Mouse (Mus musculus) right cerebral cortex, postnatal 25 days (tissue): ENCODE measurements around the gene Cradd.

Experiments
- DNase-seq: peaks from one replicate; pipeline ENCODE4 v3.0.0; 2022

Cradd gene

DNA sequence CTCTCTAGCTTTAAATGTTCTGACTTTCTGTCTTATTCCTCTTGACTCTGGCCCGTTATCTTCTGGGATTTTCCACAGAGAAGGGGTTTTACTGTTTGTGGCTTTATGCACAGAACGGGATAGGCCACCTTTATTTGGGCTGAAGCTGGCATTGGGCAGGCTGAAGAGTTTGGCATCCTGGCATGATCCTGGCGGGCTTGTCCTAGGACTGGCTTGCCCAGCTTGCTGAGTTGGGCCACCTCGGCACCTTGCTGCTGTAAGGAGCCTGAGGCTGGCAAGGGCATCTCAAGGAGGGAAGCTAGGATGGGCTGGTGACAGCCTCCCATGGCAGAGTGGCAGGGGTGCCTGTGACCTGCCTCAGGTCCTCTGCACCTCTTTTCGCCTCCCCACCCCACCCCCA is 55.6 kb downstream of the Cradd start:
- no peak for DNase-seq

DNA sequence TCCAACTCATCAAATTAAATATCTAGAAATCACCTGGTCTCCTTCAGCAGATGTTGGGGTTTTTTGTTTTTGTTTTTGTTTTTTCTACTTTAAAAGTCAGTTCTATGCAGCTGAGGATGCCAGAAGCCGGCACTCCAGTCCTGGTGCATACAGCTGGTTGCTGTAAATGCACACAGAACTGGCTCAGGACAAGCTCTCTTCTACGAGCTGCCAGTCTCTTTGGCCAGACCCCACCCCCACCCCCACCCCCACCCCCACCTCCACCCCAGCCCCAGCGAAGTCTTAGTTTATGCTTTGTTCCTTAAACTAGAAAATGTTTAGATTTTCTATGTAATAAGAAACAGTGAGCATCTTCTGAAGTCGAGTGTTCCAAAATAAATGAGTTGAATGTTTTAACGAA is 57.0 kb downstream of the Cradd start:
- DNase-seq = no peak

DNA sequence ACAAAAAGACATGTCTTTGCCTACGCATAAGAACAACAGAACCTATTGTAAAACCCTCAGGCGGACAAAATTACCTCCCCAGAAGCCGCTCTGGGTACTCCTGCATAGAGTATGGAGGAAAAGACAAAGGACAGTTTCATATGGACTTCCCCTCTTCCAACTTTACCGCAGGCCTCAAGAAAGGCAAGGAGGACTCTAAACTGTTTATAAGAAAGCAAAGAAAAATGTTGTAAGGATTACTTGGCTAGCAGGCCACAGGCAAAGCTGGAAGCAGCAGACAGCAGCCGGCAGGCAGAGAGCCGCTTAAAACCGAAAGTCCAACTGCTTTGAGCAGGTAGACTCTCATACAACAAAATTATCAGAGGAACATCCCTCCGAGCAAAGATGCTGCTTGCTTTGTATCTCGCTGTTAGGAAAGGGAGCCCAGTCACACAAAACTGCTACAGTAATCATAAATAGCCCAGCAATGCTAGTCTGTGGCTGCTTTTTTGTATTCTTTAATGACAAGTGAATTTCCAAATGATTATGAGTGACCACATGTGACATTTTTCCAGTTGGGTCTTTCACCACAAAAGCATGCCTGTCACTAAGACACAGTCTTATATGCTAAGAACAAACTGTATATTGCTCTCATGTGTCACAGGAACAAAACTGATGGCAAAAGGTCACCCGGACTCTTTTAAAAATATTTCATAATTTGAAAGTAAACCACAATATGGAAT is 57.7 kb downstream of the Cradd start:
- peak; percentile 16 for DNase-seq

DNA sequence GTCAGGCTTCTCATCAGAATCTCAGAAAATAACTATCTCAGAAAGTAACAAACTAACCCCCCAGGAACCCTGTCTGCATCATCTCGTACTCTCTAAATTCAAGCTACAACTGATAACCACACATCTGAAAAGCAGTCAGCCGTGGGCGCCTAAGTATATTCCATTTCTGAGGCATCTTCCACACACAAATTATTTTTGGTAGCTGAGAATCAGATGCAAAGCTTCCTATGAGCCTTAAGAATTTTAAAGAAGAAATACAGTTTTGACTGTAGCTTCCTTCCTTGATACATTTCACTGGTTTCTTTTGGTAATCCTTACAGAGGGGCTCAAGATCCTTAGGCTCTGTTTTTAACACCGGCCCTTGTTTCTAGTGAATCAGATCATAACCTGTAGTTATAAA is 58.4 kb downstream of the Cradd start:
- no peak for DNase-seq

DNA sequence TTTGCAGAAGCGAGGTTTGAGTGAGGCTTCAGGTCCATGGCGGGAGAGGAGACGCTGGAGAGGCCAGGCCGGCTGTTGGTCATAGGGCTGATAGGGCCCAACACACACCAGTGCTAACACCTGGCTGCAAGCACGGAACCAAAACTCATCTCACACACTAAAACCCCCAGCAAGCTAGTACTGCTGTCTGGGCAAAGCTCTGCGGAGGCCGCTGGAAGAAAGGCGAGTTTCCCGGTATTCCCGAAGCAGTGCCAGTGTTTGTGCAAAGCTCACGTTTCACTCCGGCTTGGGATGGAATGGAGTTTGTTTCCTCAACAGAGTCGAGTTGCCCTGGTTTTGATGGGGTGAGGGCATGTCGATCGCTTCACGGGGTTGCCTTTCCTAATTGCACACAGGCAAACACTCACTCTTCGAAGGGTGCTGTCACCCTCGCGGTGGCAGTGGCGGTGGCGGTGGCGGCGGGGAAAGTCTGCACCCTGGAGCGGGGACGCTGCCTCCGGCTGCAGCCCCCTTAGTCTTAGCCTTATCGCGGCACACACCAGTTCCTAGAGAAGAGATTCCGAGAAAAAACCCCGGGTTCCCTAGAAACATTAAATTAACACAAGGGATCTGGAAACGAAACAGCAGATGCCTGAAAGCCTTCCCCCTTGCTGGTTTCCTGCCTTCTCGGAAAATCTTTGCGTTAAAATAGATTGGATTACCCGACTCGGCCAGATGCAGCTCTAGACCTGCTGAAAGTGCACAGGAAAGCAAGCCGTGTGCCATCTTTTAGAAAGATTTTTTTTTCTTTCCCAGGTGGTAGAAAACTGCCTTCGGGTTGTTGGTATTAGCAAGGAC is 59.2 kb downstream of the Cradd start:
- DNase-seq = peak; percentile 57

DNA sequence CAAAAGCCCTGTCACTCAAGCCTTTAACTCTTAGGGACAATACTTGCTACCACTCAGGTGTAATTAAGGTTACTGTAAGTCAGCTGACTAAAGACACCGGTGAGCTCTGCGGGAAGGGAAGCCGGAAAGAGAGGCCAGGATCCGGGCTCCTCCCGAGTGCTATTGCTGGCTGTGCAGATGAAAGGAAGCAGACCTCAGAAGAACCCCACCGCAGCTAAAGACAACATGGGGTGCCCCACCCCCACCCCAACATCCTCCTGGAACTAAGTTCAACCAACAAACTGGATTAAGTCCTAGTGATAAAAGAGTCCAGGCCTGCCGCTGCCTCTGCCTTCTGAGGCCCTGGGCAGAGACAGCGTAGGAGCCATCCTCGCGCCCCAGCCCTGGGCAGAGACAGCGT is 61.5 kb downstream of the Cradd start:
- DNase-seq = no peak

DNA sequence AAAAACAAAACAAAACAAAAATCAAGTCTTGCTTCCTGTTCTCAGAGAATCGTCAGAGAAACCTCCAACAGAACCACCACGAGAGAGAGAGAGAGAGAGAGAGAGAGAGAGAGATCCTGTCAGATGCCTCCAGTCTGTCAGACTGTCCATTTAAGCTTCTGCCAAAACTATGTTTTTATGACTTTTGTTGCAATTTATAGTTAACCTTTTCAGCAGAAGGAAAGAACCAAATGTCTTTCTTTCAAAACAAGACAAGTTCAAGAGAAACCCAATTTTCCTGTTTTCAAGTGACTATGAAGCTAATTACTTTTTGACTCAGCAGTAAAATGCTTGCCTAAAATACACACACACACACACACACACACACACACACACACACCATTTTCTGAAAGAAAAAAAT is 62.7 kb downstream of the Cradd start:
- DNase-seq = no peak

DNA sequence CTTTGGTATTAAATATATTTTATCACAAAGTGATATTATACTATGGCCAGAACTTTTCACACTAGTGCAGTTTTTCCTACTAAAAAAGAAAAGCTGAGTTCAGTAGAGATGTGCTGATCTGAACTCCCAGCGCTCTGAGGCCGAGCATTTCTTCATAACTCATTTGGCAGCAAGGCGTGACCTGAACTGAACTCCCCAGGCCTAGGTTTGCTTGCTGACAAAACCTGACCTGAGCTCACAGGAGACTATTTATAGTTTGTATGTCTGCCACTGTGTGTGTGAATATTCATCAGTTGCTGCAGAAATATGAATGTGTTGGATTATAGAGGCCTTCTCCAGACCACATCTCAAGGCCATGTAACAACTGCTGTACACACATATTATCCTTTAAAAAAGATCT is 63.5 kb downstream of the Cradd start:
- DNase-seq = no peak

DNA sequence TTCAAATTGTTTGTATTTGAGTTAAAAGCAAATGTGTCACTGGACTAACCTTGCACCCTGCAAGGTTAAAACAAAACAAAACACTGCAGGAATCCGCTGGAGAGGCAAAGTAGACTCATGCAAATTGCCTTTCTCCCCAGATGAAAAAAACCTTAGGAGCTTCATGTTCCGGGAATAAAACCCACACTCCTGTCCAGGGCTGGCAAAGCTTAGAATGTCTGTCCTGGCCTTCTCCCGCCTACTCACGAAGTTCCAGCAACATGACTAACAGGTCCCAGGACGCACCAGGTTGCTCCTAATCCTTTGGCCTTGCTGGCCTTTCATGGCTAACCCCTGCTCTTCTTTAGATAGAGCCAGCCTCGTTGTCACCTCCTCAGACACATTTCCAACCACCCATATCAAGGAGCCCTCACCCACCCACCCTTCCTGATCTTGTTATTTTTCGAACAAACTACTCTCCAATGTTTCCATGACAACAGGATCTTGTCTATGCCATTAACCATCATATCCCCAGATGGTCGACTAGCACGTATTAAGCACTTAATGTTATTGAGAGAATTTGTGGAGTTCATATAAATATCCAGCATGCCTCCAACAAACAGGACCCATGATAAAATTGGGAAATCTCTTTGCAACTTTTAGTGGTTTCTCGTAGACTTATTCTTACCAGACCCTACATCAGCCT is 65.3 kb downstream of the Cradd start:
- DNase-seq = no peak

DNA sequence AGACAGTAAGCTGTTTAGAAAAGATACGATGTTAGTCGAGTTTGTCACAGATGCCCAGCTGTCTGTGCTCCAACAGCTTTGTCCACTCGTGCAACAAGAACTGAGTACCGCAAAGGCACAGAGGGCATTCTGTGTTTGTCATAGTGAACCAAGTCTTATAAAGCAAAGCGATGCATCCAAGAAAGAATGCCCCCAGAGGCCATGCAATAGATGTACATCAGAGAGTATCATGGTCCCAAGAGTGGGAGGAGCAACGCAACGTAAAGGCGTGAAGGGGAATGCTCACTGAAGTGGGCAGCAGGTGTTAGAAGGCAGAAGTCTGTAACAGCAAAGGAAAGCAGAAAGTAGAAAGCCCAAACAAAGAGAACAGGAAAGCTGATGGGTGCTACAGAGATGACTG is 66.0 kb downstream of the Cradd start:
- DNase-seq = no peak

DNA sequence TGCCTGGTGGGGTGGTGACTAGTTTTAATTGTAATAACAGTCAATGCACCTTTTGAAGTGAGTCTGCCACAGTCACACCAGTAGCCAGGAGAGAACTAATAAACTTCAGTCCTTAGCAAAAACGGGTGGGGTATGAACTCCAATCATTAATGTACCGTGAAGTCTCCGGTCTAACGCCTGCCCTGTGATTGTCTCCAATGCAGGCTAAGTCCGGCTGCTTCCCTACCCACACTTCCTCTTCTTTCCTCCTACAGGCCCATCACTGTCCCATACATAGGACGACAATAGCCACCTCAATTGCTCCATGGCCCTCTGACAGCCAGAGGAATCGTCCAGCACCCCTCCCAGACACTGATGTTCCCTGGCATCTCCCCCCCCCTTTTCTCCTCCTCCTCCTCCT is 67.8 kb downstream of the Cradd start:
- no peak for DNase-seq

DNA sequence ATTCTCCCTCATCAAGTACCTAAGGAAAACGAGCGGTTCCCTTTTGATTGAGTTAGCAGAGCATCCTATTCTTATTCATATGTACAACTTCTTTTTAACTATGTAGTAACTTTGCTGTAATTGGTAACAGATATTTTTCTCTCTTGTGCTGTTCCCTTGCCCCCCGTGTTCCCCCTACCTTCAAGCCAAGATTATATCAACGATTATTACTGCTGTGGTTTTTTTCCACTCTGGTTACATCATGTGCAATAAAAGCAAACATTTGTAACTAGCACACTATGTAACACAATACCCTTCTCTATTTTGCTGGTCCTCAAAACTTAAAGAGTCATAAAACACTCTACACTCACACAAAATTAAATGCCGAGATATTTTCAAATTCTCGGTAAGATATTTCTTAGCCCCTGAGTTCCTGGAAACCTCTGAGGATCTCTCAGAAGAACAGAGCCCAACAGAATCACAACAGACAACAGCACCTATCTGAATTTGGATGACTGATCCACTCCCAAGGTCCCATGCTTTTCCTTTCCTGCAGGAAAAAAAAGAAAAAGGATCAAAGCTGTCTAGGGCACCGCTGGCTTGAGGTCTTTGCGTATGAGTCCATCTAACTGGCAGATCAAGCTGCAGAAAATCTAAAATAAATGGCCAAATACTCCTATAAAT is 68.8 kb downstream of the Cradd start:
- DNase-seq = no peak

DNA sequence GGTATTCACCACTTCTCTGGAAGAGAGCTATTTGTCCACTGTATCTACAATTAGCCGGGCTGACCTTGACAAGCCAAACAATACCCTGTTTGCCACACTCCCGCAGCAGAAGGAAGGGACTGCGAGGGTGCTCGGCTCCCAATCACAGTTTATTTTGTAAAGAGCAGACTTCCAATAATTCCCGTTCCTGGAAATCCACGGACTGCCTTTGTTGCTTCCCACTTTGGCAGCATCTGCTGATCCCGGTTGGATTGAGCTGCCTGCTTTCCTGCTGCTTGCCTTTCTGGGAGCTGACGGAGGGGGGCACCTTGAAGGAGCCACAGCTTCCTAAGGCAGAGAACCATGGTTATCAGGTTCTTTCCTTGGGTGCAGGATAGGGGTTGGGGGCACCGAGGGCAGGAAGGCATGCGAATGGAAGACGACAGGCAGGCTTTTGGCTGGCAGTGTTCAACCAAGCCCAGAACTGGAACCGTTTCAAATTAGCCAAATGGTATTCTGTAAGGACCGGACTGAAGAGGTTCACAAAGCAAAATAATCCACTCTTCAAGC is 69.4 kb downstream of the Cradd start:
- peak; percentile 51 for DNase-seq

DNA sequence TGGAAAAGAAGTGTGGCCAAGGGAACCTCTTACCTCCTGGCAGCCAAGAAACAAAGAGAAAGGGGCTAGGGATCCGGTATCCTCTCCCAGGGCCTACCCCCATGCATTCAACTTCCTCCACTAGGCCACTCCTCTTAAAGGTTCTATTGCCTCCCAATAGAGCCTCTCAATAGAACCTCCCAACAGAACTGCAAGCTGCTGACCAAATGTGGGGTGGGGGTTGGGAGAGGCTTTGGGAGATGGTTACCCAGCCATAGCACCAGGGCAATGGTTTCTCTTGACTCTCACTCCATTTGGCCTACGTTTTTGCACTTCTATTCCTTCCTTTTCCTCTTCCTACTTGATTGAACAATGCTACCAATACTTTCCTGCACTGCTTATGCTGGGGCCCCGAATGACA is 69.9 kb downstream of the Cradd start:
- no peak for DNase-seq

DNA sequence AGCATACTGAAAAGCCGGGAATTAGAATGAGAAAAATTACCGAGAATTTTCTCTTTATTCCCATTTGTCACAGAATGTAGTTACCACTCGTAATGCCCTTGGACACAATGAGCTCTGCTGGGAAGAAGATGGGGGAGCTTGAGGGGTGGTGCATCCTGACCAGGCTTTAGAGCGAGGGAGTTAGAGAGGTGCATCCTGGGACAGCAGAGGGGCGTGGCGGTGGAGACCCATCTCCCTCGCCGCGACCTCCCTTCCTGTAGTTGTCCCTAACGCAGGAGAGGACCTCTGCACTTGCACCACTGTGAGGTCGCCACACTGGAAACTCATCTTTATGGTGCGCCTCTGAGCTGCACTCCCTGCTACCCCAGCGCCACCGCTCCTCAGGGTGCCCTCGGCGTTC is 72.3 kb downstream of the Cradd start:
- no peak for DNase-seq

DNA sequence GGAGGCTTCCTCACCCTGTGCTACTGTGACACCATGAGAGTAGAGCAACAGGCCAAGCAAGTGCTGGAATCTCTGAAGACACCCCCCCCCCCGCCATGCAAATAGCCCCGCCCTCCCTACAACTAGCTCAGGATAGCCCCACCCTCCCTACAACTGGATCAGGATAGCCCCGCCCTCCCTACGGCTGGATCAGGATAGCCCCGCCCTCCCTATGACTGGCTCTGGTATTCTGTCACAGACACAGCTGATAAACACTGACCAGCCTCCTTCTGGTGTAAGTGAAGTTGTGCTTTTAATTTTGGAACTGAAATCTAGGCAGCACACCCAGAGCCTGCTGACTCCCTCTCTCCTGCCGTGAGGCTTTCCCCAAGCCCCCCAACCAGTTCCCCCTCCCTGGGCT is 75.6 kb downstream of the Cradd start:
- DNase-seq = no peak

DNA sequence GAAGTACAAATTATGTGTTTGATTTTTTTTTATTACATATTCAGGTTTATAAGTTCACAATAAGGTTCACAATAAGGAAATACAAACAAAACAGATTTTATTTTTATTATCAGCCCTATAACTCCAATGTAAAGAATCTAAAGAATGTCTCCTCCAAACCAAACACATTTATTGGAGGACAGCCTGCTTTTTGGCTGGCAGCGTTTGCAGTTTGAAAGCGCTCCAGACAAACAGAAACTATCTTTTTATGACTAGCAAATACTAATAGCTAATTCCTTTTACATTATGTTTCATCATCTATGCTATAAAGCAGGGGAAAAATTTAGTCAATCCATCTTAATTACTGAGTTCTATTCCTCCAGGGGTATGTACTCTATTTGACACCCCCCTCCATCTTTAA is 77.2 kb downstream of the Cradd start:
- no peak for DNase-seq

DNA sequence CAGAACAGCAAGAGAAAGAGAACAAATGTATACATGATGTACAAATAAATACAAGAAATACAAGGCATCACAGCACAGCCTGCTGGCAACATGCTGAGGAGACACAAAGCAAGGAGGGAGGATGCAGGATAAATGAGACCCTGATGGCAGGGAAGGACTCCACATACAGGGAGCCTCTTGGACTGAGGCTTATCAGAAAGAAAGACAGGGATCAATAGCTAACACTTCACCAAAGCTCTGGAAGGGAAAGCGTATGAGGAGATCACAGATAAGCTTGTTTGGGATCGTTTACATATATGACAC is 78.3 kb downstream of the Cradd start:
- DNase-seq = no peak

DNA sequence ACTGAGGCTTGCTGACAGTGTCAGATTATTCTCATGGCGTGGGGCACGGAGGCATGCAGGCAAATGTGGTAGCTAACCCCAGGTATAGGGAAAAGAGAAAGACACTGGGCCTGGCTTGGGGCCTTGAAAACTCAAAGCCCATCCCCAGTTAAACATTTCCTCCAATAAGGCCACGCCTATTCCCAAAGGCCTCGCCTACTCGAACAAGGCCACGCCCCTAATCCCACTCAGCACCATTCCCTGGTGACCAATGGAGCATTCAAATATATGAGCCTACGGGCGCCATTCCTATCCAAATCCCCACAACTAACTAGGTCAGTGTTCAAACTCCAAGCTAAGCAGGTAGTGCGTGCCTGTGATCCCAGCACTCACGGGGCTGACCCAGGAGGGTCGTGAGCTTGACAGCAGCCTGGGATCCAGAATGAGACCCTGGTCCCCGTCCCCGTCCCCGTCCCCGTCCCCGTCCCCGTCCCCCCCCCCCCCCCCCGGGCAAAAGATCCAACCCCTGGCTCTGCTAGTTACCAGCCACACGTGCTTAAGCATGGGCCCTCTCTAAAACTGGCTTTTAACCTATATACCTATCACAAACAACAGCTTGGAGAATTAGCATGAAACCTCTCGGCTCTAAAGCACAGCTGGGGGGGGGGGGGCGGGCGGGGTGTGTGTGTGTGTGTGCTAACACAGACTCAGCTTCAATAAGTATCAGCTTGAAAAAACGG is 78.8 kb downstream of the Cradd start:
- no peak for DNase-seq

DNA sequence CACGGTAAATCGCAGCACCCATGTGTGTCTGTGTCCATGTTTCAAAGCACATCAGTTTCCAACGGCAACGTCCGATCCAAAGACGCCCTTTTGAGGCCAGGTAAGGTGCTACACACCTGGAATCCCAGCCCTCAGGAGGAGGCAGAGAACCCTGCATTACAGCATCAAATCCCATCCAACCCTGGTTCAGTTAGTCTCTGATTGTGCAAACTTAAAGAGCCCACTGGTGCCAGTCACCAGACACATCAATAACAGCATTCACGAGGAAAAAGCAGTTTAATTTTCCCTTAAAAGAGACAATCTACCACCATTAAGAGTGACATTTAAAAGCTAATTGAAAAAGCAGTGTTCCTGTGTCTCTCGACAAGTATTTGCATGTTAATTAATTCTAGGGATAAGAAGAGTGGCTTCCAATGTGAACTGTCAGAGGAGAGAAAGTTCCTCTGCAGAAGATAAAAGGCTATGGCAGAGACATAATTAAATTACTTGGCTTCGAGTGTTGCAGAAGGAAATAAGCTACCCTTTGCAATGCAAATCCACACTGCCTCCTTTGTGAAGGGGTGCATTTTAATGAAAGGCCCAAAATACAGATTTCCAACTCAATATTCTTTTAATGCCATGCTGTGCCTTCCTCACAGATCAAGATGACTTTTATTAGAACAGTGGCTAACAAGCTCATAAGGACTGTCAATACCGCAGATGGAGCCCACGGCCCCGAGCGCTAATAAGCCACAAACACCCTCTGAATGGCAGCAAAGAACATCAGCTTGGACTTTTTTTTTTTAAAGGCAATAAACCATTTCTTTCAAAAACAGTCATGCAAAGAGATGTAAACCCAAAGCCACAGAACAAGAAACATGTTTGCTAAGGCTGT is 84.5 kb downstream of the Cradd start:
- no peak for DNase-seq

DNA sequence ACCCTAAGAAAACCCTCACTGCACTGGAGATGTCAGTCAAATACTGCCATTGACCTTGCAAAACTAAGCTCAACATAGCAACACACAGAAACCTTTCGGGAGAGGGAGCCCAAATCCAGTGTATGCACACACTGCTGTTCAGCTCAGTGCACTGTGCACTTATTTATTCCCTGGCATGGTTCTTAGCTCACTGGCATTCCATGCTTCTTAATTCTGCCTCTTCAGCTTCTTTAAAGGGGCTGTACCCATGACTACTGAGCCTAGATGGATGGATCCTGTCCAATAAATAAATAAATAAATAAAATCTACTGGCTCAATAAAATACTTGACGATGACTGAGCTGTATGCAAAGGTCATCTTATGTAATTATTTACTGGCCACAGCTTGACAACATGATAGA is 85.3 kb downstream of the Cradd start:
- DNase-seq = no peak

DNA sequence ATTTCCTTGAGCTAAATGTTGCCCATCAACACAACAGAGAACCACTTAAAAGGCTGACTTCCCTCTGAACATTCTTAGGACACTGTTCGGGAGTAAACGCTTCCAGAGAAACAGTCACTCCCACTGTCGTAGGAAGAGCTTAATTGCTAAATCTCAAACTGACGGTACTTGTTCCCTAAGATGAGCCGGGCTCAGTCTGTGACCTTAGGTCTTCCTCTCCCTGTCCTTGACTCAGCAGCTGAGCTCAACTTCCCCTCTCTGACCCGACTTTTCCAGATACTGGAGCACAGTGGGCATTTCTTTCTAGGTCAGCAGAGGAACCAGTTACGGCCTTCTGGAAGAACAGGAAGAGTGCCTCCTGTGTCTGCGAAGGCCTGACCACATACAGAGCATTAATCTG is 87.7 kb downstream of the Cradd start:
- DNase-seq = no peak
